Comparison of ENCODE assay signal across 13 mouse cellular contexts in genomic region chr15:10436893-10437292, GRCm38 (mm10).
"Had no signal": no experiment of that assay in that cellular context is flagged by ENCODE, and none has a peak within 500 bp of the region (broad histone marks: within the 10 kb centered on the region; RNA-seq: fewer than 3 reads in every experiment).

No protein-coding gene starts in this region.

- H3K27ac ChIP-seq: liver, embryonic 13.5 days; midbrain, embryonic 10.5 days; stomach, postnatal 0 days had no signal

- DNase-seq: kidney, adult 9 months; kidney, postnatal 14 days; kidney, postnatal 4 days; liver, embryonic 13.5 days; lung, adult 2 months; lung, postnatal 14 days; lung, postnatal 4 days; midbrain, embryonic 14.5 days; right cerebral cortex, postnatal 4 days; thymus, postnatal 25 days had no signal

- H3K9me3 ChIP-seq: liver, embryonic 13.5 days; midbrain, embryonic 10.5 days had no signal

- H3K4me3 ChIP-seq: liver, embryonic 13.5 days; megakaryocyte, embryonic 14.5 days; midbrain, embryonic 10.5 days had no signal

- H3K4me2 ChIP-seq: liver, embryonic 13.5 days had no signal

- H3K4me1 ChIP-seq: liver, embryonic 13.5 days; megakaryocyte, embryonic 14.5 days; midbrain, embryonic 10.5 days had no signal

- H3K27me3 ChIP-seq: liver, embryonic 13.5 days; megakaryocyte, embryonic 14.5 days had no signal

- H3K9ac ChIP-seq: liver, embryonic 13.5 days had no signal

- H3K36me3 ChIP-seq: liver, embryonic 13.5 days had no signal
